Mouse (Mus musculus) heart, postnatal 0 days (tissue): ENCODE measurements at regions not wholly inside any gene's neighbourhood (a gene's known extent, or its start where the extent isn't known, plus 50 kb on each side); places are given as distances from the start of the nearest gene placed in this dataset.

Source experiments
- CTCF ChIP-seq: IDR thresholded peaks from 2 replicates; pipeline ENCODE4 v1.5.1; 2016; ENCODE audit warnings: antibody characterized with exemption, control low read depth, low read depth
- EP300 ChIP-seq: IDR thresholded peaks from 2 replicates; pipeline ENCODE4 v1.6.1; 2016; ENCODE audit warnings: antibody characterized with exemption, low read depth

GRCm38 (mm10) chr1:35827471-35827870 lies 240.7 kb upstream of the Hs6st1 start:
- no peak for TF ChIP-seq CTCF
- no peak for TF ChIP-seq EP300
